Mouse (Mus musculus) CH12.LX (cell line): ENCODE data around the gene Vps26a. TPM values are rescaled to one million over a fixed set of nuclear protein-coding genes. Genes with fewer than 3 reads are reported as not detected.

ENCODE experiments used
- DNase-seq: peaks from one replicate; pipeline ENCODE4 v3.0.0-alpha.2; 2013; ENCODE audit errors: extremely low read depth
- H3K27ac ChIP-seq: 2 replicates; pipeline ENCODE4 v1.5.1; 2012; ENCODE audit warnings: low read depth, mild to moderate bottlenecking, control low read depth, moderate library complexity; ENCODE audit not compliant: insufficient read depth
- H3K27me3 ChIP-seq: replicated peaks from 2 replicates; pipeline ENCODE3; 2012; ENCODE audit warnings: inconsistent platforms
- H3K36me3 ChIP-seq, 2 experiments: replicated peaks in 1 of 2; 2 replicates each; pipeline versions ENCODE3 to v1.6.1; 2012; ENCODE audit warnings: inconsistent platforms in 1 of 2, low read length in 1 of 2, mild to moderate bottlenecking in 1 of 2, mixed read lengths in 1 of 2, moderate library complexity in 1 of 2; ENCODE audit not compliant: control insufficient read depth in 1 of 2, insufficient read depth in 1 of 2
- H3K4me1 ChIP-seq, 2 experiments: 2 replicates each; pipeline ENCODE4 v1.6.1; 2012; ENCODE audit warnings: inconsistent platforms in 1 of 2, moderate library complexity in 1 of 2; ENCODE audit not compliant: insufficient read depth in 2 of 2, control insufficient read depth in 1 of 2
- H3K4me2 ChIP-seq: 2 replicates; pipeline ENCODE4 v1.6.1; 2012; ENCODE audit warnings: low read depth, mild to moderate bottlenecking, control low read depth; ENCODE audit not compliant: poor library complexity, insufficient read depth, severe bottlenecking
- H3K4me3 ChIP-seq, 3 experiments: fragments of 150-350 bp in 1 of 3; sonication (generic) in 1 of 3; replicated peaks in 1 of 3; 2 replicates each; pipeline versions ENCODE3 to v1.5.1; 2011 to 2012; ENCODE audit warnings: low read depth in 2 of 3, low read length in 2 of 3, mild to moderate bottlenecking in 2 of 3, moderate library complexity in 2 of 3, control low read depth in 1 of 3, improper control_type of control experiment in 1 of 3, inconsistent platforms in 1 of 3, mixed read lengths in 1 of 3; ENCODE audit not compliant: poor library complexity in 1 of 3
- H3K79me2 ChIP-seq: replicated peaks from 2 replicates; pipeline ENCODE4 v1.6.1; 2012; ENCODE audit warnings: mild to moderate bottlenecking, moderate library complexity; ENCODE audit not compliant: control insufficient read depth, poor library complexity, insufficient read depth, severe bottlenecking; ENCODE audit errors: extremely low read depth
- H3K9ac ChIP-seq: 2 replicates; pipeline ENCODE4 v1.6.1; 2012; ENCODE audit warnings: low read depth, mild to moderate bottlenecking, control low read depth, moderate library complexity; ENCODE audit not compliant: insufficient read depth
- H3K9me3 ChIP-seq: replicated peaks from 2 replicates; pipeline ENCODE3; 2012; ENCODE audit warnings: low read length, inconsistent platforms, mixed read lengths
- BHLHE40 ChIP-seq: IDR thresholded peaks from 2 replicates; pipeline ENCODE4 v1.6.1; 2011; ENCODE audit warnings: mild to moderate bottlenecking, low read depth, low read length, improper control_type of control experiment
- CHD1 ChIP-seq: IDR thresholded peaks from 2 replicates; pipeline ENCODE4 v1.6.1; 2012; ENCODE audit warnings: low read depth, low read length, improper control_type of control experiment, inconsistent platforms
- CHD2 ChIP-seq: IDR thresholded peaks from 2 replicates; pipeline ENCODE4 v1.6.1; 2011; ENCODE audit warnings: low read length, improper control_type of control experiment
- CTCF ChIP-seq, 2 experiments: IDR thresholded peaks in 1 of 2; conservative IDR thresholded peaks in 1 of 2; 2 replicates each; pipeline ENCODE4 v1.5.1; 2011 to 2012; ENCODE audit warnings: low read depth in 2 of 2, low read length in 2 of 2, improper control_type of control experiment in 1 of 2, inconsistent platforms in 1 of 2, mild to moderate bottlenecking in 1 of 2, moderate library complexity in 1 of 2
- E2F4 ChIP-seq: IDR thresholded peaks from 2 replicates; pipeline ENCODE4 v1.6.1; 2011; ENCODE audit warnings: low read depth, low read length, improper control_type of control experiment; ENCODE audit not compliant: insufficient replicate concordance
- ELF1 ChIP-seq: IDR thresholded peaks from 2 replicates; pipeline ENCODE4 v1.6.1; 2014; ENCODE audit warnings: low read depth, mild to moderate bottlenecking, inconsistent platforms, low read length, improper control_type of control experiment
- EP300 ChIP-seq: IDR thresholded peaks from 2 replicates; pipeline ENCODE4 v1.6.1; 2011; ENCODE audit warnings: low read length, improper control_type of control experiment
- ETS1 ChIP-seq: conservative IDR thresholded peaks from 2 replicates; pipeline ENCODE4 v1.6.1; 2012; ENCODE audit warnings: low read depth, mild to moderate bottlenecking, inconsistent platforms, low read length, improper control_type of control experiment, moderate library complexity
- GABPA ChIP-seq: IDR thresholded peaks from 2 replicates; pipeline ENCODE4 v1.6.1; 2012; ENCODE audit warnings: low read depth, low read length, improper control_type of control experiment, inconsistent platforms; ENCODE audit not compliant: insufficient replicate concordance
- HCFC1 ChIP-seq: IDR thresholded peaks from 2 replicates; pipeline ENCODE4 v1.6.1; 2012; ENCODE audit warnings: low read depth, mild to moderate bottlenecking, inconsistent platforms, low read length, improper control_type of control experiment
- IRF4 ChIP-seq: IDR thresholded peaks from 2 replicates; pipeline ENCODE4 v1.6.1; 2014; ENCODE audit warnings: low read depth, mild to moderate bottlenecking, inconsistent platforms, low read length, improper control_type of control experiment
- JUN ChIP-seq: IDR thresholded peaks from 2 replicates; pipeline ENCODE4 v1.6.1; 2011; ENCODE audit warnings: low read depth, mild to moderate bottlenecking, low read length, improper control_type of control experiment, moderate library complexity; ENCODE audit not compliant: insufficient read depth
- JUND ChIP-seq: conservative IDR thresholded peaks from 2 replicates; pipeline ENCODE4 v1.6.1; 2011; ENCODE audit warnings: low read depth, low read length, improper control_type of control experiment
- KAT2A ChIP-seq: IDR thresholded peaks from 2 replicates; pipeline ENCODE4 v1.6.1; 2012; ENCODE audit warnings: low read length, improper control_type of control experiment, inconsistent platforms; ENCODE audit not compliant: insufficient replicate concordance
- MAFK ChIP-seq: IDR thresholded peaks from 2 replicates; pipeline ENCODE4 v1.6.1; 2011; ENCODE audit warnings: low read length, improper control_type of control experiment; ENCODE audit not compliant: insufficient replicate concordance
- MAX ChIP-seq: IDR thresholded peaks from 2 replicates; pipeline ENCODE4 v1.6.1; 2011; ENCODE audit warnings: low read length, improper control_type of control experiment
- MAZ ChIP-seq: IDR thresholded peaks from 2 replicates; pipeline ENCODE4 v1.6.1; 2012; ENCODE audit warnings: low read depth, mild to moderate bottlenecking, inconsistent platforms, low read length, improper control_type of control experiment, moderate library complexity
- MEF2A ChIP-seq: IDR thresholded peaks from 2 replicates; pipeline ENCODE4 v1.6.1; 2014; ENCODE audit warnings: low read depth, mild to moderate bottlenecking, inconsistent platforms, low read length, improper control_type of control experiment, borderline replicate concordance
- MXI1 ChIP-seq: IDR thresholded peaks from 2 replicates; pipeline ENCODE4 v1.6.1; 2011; ENCODE audit warnings: mild to moderate bottlenecking, low read depth, low read length, improper control_type of control experiment
- MYC ChIP-seq: IDR thresholded peaks from 2 replicates; pipeline ENCODE4 v1.6.1; 2011; ENCODE audit warnings: low read depth, mild to moderate bottlenecking, improper control_type of control experiment, low read length
- NELFE ChIP-seq: IDR thresholded peaks from 2 replicates; pipeline ENCODE4 v1.6.1; 2011; ENCODE audit warnings: low read depth, low read length, improper control_type of control experiment
- NRF1 ChIP-seq: IDR thresholded peaks from 2 replicates; pipeline ENCODE4 v1.6.1; 2014; ENCODE audit warnings: low read depth, mild to moderate bottlenecking, inconsistent platforms, low read length, improper control_type of control experiment, moderate library complexity
- PAX5 ChIP-seq: IDR thresholded peaks from 2 replicates; pipeline ENCODE4 v1.6.1; 2012; ENCODE audit warnings: low read length, inconsistent platforms, mixed read lengths
- POLR2A ChIP-seq: IDR thresholded peaks from 2 replicates; pipeline ENCODE4 v1.6.1; 2011; ENCODE audit warnings: low read depth, mild to moderate bottlenecking, improper control_type of control experiment, low read length
- POLR2AphosphoS2 ChIP-seq: IDR thresholded peaks from 2 replicates; pipeline ENCODE4 v1.6.1; 2011; ENCODE audit warnings: low read depth, low read length, improper control_type of control experiment
- RAD21 ChIP-seq: IDR thresholded peaks from 2 replicates; pipeline ENCODE4 v1.6.1; 2011; ENCODE audit warnings: low read depth, mild to moderate bottlenecking, low read length, improper control_type of control experiment, moderate library complexity
- RCOR1 ChIP-seq: conservative IDR thresholded peaks from 2 replicates; pipeline ENCODE4 v1.6.1; 2012; ENCODE audit warnings: low read depth, mild to moderate bottlenecking, inconsistent platforms, low read length, improper control_type of control experiment
- SIN3A ChIP-seq: IDR thresholded peaks from 2 replicates; pipeline ENCODE4 v1.6.1; 2012; ENCODE audit warnings: low read length, improper control_type of control experiment, inconsistent platforms
- SMC3 ChIP-seq: IDR thresholded peaks from 2 replicates; pipeline ENCODE4 v1.6.1; 2011; ENCODE audit warnings: low read depth, low read length, improper control_type of control experiment
- TBP ChIP-seq: conservative IDR thresholded peaks from 2 replicates; pipeline ENCODE4 v1.6.1; 2011; ENCODE audit warnings: low read depth, low read length, improper control_type of control experiment
- TCF12 ChIP-seq: IDR thresholded peaks from 2 replicates; pipeline ENCODE4 v1.6.1; 2014; ENCODE audit warnings: low read depth, mild to moderate bottlenecking, inconsistent platforms, low read length, improper control_type of control experiment
- UBTF ChIP-seq: IDR thresholded peaks from 2 replicates; pipeline ENCODE4 v1.6.1; 2012; ENCODE audit warnings: low read depth, mild to moderate bottlenecking, inconsistent platforms, low read length, improper control_type of control experiment, moderate library complexity
- USF1 ChIP-seq: IDR thresholded peaks from 2 replicates; pipeline ENCODE4 v1.6.1; 2014; ENCODE audit warnings: low read depth, mild to moderate bottlenecking, inconsistent platforms, low read length, improper control_type of control experiment
- USF2 ChIP-seq: conservative IDR thresholded peaks from 2 replicates; pipeline ENCODE4 v1.6.1; 2011; ENCODE audit warnings: low read depth, low read length, improper control_type of control experiment
- ZC3H11A ChIP-seq: IDR thresholded peaks from 2 replicates; pipeline ENCODE4 v1.6.1; 2012; ENCODE audit warnings: low read depth, mild to moderate bottlenecking, inconsistent platforms, low read length, improper control_type of control experiment
- ZKSCAN1 ChIP-seq: IDR thresholded peaks from 2 replicates; pipeline ENCODE4 v1.6.1; 2012; ENCODE audit warnings: low read depth, inconsistent platforms, low read length, improper control_type of control experiment, borderline replicate concordance
- ZMIZ1 ChIP-seq: IDR thresholded peaks from 2 replicates; pipeline ENCODE4 v1.6.1; 2012; ENCODE audit warnings: low read depth, mild to moderate bottlenecking, inconsistent platforms, low read length, improper control_type of control experiment
- ZNF384 ChIP-seq: IDR thresholded peaks from 2 replicates; pipeline ENCODE4 v1.6.1; 2012; ENCODE audit warnings: low read depth, low read length, improper control_type of control experiment, inconsistent platforms
- dilution Hi-C: fragments of 300-500 bp; cut with MboI; formaldehyde crosslinking; loops from 2 replicates; pipeline ENCODE4 v1.14.3; 2020; ENCODE audit warnings: low sequenced_read_pairs; ENCODE audit not compliant: extremely low pct_unique_long_range_greater_than_20kb, extremely low pct_ligation_motif_present
- in situ Hi-C: fragments of 300-500 bp; cut with MboI; formaldehyde crosslinking; loops from 3 replicates; pipeline ENCODE4 v1.14.3; 2019; ENCODE audit warnings: low sequenced_read_pairs, low pct_ligation_motif_present, low pct_unique_long_range_greater_than_20kb, mixed read lengths
- polyA plus RNA-seq: library from polyadenylated mRNA; unstranded; fragments of >175 nt; gene quantifications from 2 replicates; pipeline ENCODE4 v1.2.1, GENCODE M21; 2012; ENCODE audit warnings: low read depth; ENCODE audit not compliant: insufficient read length
- total RNA-seq, 2 experiments: library from RNA; depleted of rRNA; stranded (reverse); fragments of 300-350 nt in 1 of 2; fragments of >200 nt in 1 of 2; gene quantifications; 2 replicates each; pipeline ENCODE4 v1.2.3; 2012 to 2014

Vps26a gene
- total and polyA plus RNA-seq, 3 experiments: 14.2 to 33.5 (median 32.5) TPM

- DNase-seq: peak; percentile 91
- Histone ChIP-seq H3K9me3 (no peaks in the 10 kb centered on the region), H3K27me3 (no peaks in the 10 kb centered on the region), H3K9ac (peak overlapping the region; percentile 63; the same call in 1 of the 2 replicates), H3K4me3 (peak overlapping the region; percentile 23 to 55 (median 28)), H3K36me3 (peaks cover 31 to 37% of the 10 kb centered on the region in 2 experiments), H3K79me2 (peaks cover 72% of the 10 kb centered on the region), H3K27ac (peak overlapping the region; percentile 70), H3K4me2 (peak overlapping the region; percentile 80), H3K4me1 (peaks cover 2 to 38% of the 10 kb centered on the region in 2 experiments; a peak in 3 of 4 replicates)
- in situ Hi-C loops: no loop called here
- dilution Hi-C loops: no loop called here
- TF ChIP-seq BHLHE40 (no peak; the same call in none of the 2 replicates), NELFE (no peak; the same call in 1 of the 2 replicates), KAT2A (no peak), GABPA (no peak), NRF1 (no peak), ELF1 (no peak), HCFC1 (no peak), MAFK (no peak), TBP (no peak), CHD2 (no peak), CHD1 (peak; percentile 26; the same call in 1 of the 2 replicates), JUND (no peak), MXI1 (peak; percentile 49; the same call in 1 of the 2 replicates), SIN3A (0 out of 2 replicates have a peak, but pooled peaks have one; percentile 30), TCF12 (no peak), ZMIZ1 (no peak), MYC (0 out of 2 replicates have a peak, but pooled peaks have one; percentile 23), MEF2A (no peak), SMC3 (peak; percentile 97), PAX5 (no peak), POLR2AphosphoS2 (no peak), IRF4 (peak; percentile 28; the same call in 1 of the 2 replicates), MAX (no peak; the same call in 1 of the 2 replicates), RAD21 (peak; percentile 97), ZNF384 (peak; percentile 97), ETS1 (0 out of 2 replicates have a peak, but pooled peaks have one; percentile 26), ZC3H11A (peak; percentile 69), POLR2A (no peak), MAZ (no peak), USF1 (no peak), RCOR1 (no peak), UBTF (no peak), EP300 (peak; percentile 9; the same call in 1 of the 2 replicates), E2F4 (no peak), JUN (no peak), CTCF (conservative IDR thresholded peaks at IDR 0.05 in 1 of 2, IDR thresholded peaks at IDR 0.05 in 1 of 2; ENCODE audit: low read depth in 2 of 2, low read length in 2 of 2) (peak; percentile 80 to 97), ZKSCAN1 (no peak), USF2 (no peak)
These were observed 13.7 kb upstream of the Vps26a start for GRCm38 (mm10) chr10:62500088-62500915.
